Mouse (Mus musculus) 3T3-L1 (cell line): ENCODE results near the gene Prap1.
"Not testable (repeated sequence)": the region's sequence is repeated elsewhere in the genome, so short reads cannot be mapped to it uniquely, and the experiment has no call there.

Experiments used
- DNase-seq: peaks from one replicate; pipeline ENCODE4 v3.0.0-alpha.2; 2015; ENCODE audit warnings: low read depth, low spot score

Prap1 gene

GRCm38 (mm10) chr7:140134033-140134432, 40.8 kb downstream of the Prap1 start:
- not testable (repeated sequence) for DNase-seq

- DNase-seq = no peak
Observed at GRCm38 (mm10) chr7:140135106-140135770, 42.0 kb downstream of the Prap1 start.

GRCm38 (mm10) chr7:140137135-140138020, 44.2 kb downstream of the Prap1 start, which contains the start of gene Mtg1:
Gene Mtg1, plus strand, starts transcription at chr7:140137564.
- DNase-seq = peak; percentile 89

- DNase-seq = no peak
Observed at GRCm38 (mm10) chr7:140138021-140138310, 44.8 kb downstream of the Prap1 start.

- peak; percentile 85 for DNase-seq
Observed at GRCm38 (mm10) chr7:140141350-140141749, 48.2 kb downstream of the Prap1 start.

- DNase-seq = no peak
Observed at GRCm38 (mm10) chr7:140144550-140144949, 51.4 kb downstream of the Prap1 start.
